Mouse (Mus musculus) olfactory bulb, adult 2 months (tissue): ENCODE data around the gene Cgnl1.

Experiments
- CTCF ChIP-seq: fragments of 200-500 bp; IDR thresholded peaks from 2 replicates; pipeline ENCODE4 v1.5.1; 2012; ENCODE audit warnings: low read depth, mild to moderate bottlenecking, low read length, moderate library complexity; ENCODE audit not compliant: insufficient read depth
- POLR2A ChIP-seq: fragments of 200-500 bp; IDR thresholded peaks from 2 replicates; pipeline ENCODE4 v1.6.1; 2012; ENCODE audit warnings: mild to moderate bottlenecking, low read depth, low read length, moderate library complexity; ENCODE audit not compliant: insufficient read depth

DNA sequence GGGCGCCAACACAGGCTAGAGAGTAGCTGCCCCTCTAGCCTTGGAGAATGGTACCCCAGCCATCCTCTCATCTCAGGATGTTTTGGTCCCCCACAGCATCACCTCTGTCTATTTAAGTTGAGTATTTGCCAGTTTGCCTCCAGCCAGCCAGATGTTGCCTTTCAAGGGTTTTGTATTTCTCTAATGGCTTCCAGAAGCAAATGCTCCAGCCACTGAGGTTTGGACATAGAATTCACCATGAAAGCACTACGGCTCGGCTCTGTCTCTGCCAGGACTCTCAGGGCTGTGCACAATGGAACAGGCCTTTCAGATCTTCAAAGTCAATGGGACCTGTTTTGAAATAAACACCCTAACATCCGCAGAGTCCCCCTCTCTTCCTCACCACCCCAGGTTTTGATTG, 17.9 kb downstream of the Cgnl1 start:
- TF ChIP-seq CTCF (no peak), POLR2A (no peak)
